Mouse (Mus musculus): ENCODE results near the gene 1700003E16Rik.
A peak's percentile ranks its signal among the peaks of the same experiment; 100 is the strongest.

The 1700003E16Rik gene

DNA sequence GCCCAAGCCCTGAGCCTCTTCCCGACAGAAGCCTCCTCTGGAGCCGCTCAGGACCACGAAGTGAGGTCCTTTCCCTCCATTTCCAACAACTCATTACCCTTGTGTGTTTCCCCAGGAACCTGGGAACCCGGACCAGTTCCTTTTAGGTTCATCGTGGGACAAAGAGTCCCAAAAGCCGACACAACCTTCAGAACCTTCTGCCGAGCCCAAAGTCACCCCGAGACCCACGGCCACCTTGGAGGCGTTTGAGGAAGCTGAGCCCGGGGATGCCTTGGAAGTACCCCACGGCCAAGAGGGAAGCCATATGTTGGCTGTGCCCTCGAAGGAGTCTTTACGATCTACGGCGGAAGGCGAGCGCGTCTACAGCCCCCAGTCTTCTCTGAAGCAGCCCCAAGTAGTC, 5.2 kb downstream of the 1700003E16Rik start:
- no peak for DNase-seq

GRCm38 (mm10) chr6:83161921-83162641, 5.9 kb downstream of the 1700003E16Rik start:
- peak; percentile 82 for DNase-seq

GRCm38 (mm10) chr6:83162701-83163100, 6.5 kb downstream of the 1700003E16Rik start:
- peak; percentile 84 for DNase-seq

- no peak for DNase-seq
Observed at GRCm38 (mm10) chr6:83165026-83165606, 8.9 kb downstream of the 1700003E16Rik start.

DNA sequence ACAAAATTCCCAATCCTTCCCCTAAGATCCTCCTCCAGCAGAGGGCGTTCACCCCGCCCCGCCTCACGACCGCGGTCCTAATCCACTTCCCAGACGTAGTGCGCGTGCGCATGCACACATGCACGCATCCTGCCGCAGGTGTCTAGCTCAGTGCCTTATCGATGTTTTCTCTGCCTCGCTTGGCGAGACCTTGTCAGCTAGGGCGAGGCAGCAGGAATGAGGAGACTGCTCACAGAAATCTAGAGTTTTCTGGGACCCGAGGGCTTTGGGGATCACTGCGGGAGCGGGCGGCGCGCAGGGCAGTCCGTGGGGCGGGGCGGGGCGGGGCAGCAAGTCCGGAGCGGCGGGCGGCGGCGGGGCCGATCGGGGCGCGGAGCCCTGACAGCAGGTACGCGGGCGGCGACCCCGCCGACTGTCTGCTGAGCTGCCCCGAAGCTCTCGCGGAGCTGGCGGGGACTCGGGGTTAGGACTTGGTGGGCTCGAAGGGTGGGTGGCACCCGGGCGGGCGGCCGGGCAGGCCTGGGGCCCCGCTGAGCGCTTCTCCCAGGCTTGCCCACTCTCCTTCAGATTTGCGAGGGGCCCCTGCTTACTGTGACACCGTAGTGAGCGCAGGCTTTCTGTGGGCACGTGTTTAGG, 9.5 kb downstream of the 1700003E16Rik start, which contains the start of gene Dctn1:
TSS of gene Dctn1 (plus strand) at position 314 of the 636 bp plus-strand sequence.
- DNase-seq, result peak; percentile 96

- DNase-seq, result no peak
Observed at GRCm38 (mm10) chr6:83166243-83166630, 10.0 kb downstream of the 1700003E16Rik start.

- peak; percentile 21 for DNase-seq
Observed at GRCm38 (mm10) chr6:83169872-83170271, 13.7 kb downstream of the 1700003E16Rik start.

DNA sequence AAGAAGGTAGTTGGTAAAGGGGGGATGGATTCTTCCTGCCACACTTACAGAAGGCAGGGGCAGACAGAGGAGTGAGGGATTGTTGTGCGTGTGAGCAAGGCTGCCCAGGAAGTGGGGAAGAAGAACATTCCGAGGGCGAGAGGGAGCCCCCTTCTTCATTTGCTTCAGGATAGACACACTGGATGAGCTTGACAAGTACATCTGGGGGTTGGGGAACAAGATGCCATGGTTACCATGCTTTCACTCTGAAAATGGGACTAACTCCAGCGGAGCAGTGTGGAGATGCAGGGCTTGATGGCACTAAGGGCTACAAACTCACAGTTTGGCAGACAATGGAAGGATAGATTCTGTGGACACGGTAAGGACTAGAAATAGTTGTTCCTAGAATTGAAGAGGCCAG, 14.9 kb downstream of the 1700003E16Rik start:
- no peak for DNase-seq

GRCm38 (mm10) chr6:83172240-83172920, 16.2 kb downstream of the 1700003E16Rik start:
- DNase-seq, result no peak

GRCm38 (mm10) chr6:83175996-83176395, 19.8 kb downstream of the 1700003E16Rik start:
- no peak for DNase-seq

DNA sequence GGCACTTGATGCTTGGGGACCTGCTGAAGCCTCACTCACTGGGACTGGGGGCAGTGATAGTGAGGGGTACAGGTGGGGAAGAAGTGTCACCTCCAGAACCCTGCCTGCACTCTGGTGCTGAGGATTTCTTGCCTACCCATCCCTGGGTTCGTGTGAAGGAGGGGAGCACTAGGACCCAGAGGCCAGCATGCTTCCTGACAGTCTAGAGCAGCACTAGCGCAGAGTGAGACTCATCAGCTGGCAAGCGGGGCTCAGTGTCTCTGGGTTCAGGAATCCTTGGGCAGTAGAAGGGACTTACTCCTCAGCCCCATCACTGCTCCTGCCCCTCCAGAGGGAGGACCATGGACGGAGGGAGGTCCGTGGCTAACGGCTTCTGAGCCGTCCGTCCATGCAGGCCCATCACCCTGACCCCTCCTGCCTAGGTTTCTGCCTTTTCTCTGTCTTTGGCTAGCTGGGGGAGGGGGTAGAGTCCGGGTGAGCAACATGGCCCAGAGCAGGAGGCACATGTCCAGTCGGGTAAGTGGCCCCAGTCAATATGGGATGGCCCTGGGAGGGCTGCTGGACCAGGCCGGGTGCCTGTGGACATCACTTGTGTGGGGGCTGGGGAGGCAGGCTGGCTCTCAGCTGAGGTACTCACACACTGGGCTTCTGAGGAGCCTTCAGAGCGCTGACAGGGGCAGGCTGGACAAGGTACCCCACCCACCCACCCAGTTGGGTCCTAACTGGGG, 23.4 kb downstream of the 1700003E16Rik start:
- no peak for DNase-seq

DNA sequence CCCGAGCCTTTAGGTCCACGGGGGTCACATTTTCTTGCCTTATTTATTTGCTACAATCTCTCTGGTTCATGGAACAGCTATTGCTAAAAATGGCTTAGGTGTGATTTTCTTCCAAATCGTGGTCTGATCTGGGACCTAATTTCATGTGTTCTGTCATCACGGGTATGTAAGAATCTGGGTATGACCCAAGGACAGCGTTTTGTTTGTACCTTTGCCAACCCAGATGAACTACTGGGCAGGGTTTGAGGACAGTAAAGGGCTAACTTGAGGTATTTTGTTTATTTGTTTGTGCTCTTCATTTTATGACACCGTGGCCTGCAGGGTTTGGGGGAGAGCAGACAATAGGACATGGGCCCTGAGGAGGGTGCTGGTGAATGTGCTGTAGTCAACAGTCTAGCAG, 24.4 kb downstream of the 1700003E16Rik start:
- no peak for DNase-seq

- DNase-seq, result no peak
Observed at GRCm38 (mm10) chr6:83184858-83185435, 28.7 kb downstream of the 1700003E16Rik start.

DNA sequence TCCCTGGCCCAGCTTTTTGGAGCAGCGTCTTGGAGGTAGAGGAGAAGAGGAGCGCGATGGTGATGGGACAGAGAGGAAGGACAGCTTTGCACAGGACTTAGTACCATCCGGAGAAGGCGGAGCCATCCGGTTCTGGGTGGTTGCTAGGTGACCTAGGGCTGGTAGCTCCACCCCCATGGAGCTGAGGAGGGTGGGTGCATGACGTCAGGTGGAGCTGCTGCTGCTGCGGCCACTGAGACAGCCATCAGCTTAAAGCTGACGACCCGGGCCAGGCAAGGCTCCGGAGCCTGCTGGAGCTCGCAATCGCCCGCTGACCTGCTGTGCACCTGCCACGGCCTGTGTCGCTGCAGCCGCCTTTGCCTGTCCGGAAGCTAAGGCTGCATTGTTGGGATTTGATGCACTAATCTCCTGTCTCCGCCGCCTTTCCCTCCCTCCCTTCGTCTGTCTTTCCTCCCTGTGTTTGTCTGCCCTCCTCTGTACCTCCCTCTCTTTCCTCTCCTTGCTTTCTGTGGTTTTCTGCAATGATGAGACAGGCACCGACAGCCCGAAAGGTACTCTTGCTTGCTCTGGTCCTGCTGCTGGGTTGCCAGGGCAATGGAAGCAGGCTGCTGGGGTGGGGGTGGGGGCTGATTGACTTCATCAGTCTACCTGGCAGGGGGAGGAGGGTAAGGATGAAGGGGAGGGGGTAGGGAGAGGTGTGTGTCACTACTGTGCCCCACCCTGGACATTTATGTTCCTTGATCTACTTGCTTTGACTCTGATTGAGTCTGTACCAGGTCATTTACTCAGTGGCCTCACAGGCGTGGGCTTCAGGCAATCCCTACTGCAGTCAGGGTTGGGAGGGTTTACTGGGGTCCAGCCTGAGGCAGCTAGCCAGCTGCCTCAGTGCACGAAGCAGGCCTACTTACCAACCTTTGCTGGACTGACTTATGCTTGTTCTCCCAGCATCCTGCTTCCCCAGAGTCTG, 30.0 kb downstream of the 1700003E16Rik start:
- peak; percentile 36 for DNase-seq

- no peak for DNase-seq
Observed at GRCm38 (mm10) chr6:83186946-83187345, 30.7 kb downstream of the 1700003E16Rik start.

- no peak for DNase-seq
Observed at GRCm38 (mm10) chr6:83193571-83193970, 37.4 kb downstream of the 1700003E16Rik start.

GRCm38 (mm10) chr6:83197345-83198004, 41.3 kb downstream of the 1700003E16Rik start:
- DNase-seq, result peak; percentile 50

GRCm38 (mm10) chr6:83203320-83203719, 47.1 kb downstream of the 1700003E16Rik start:
- no peak for DNase-seq

DNA sequence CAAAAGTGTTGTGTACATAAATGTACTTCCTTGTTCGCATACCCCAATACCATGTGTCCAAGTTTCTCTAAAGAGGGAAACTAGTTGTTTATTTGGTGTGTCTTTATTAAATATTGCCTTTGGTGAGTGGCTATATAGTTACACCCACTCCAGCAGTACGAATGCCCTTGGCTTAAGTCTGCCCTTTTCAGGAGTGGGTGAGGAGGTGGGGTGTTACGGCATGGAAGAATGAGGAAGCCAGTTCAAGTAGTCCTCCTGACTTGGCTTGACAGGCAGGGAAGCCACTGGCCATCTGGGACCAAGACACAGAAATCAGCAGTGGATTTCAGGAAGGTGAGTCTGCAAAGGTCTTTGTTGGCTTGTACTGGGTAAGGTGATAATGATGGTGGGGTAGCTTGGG, 49.6 kb downstream of the 1700003E16Rik start:
- no peak for DNase-seq

DNA sequence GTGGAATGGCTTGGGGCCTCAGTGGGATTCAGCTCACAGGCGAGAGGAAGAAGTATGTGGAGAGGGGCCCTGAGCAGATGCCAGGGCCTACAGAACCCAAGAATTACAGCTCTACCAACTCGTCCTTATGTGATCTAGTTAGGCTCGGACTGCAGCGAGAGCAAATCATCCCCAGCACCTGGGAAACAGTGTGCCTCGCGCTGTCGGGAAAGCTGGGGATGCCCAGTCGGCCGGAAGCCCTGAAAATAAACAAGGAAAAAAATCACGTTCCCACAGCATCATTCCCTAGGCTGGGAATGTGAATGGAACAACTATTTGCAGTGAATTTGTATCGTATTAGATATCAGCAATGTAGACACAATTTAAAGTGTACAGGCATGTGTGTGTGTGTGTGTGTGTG, 50.1 kb downstream of the 1700003E16Rik start:
- no peak for DNase-seq
